Mouse (Mus musculus): ENCODE measurements around the gene Scnn1b. TPM values are rescaled to one million over a fixed set of nuclear protein-coding genes. Genes with fewer than 3 reads are reported as not detected.
A peak's percentile ranks its signal among the peaks of the same experiment; 100 is the strongest.

Scnn1b gene
- polyA plus RNA-seq, 1 experiment from 2014 or later: 0.06 TPM

GRCm38 (mm10) chr7:121873998-121874397, 9.2 kb downstream of the Scnn1b start:
- Histone ChIP-seq H3K27ac (replicated peaks) (no peak overlapping the region), H3K4me1 (no peaks in the 10 kb centered on the region), H3K9me3 (no peaks in the 10 kb centered on the region), H3K27me3 (no peaks in the 10 kb centered on the region), H3K4me2 (replicated peaks) (no peak overlapping the region), H3K4me3 (no peak overlapping the region), H3K9ac (replicated peaks) (no peak overlapping the region), H3K36me3 (no peaks in the 10 kb centered on the region)
- WGBS: 45% methylated on average over 3 of the region's 3 CpGs
- no peak for ATAC-seq (replicated peaks)

- H3K27ac ChIP-seq (replicated peaks): no peak overlapping the region
- H3K9ac ChIP-seq (replicated peaks): no peak overlapping the region
- H3K4me3 ChIP-seq: no peak overlapping the region
- H3K9me3 ChIP-seq: no peaks in the 10 kb centered on the region
- H3K4me1 ChIP-seq: no peaks in the 10 kb centered on the region
- H3K36me3 ChIP-seq: no peaks in the 10 kb centered on the region
- H3K27me3 ChIP-seq: no peaks in the 10 kb centered on the region
- H3K4me2 ChIP-seq (replicated peaks): no peak overlapping the region
- WGBS: 89% methylated on average over 7 of the region's 7 CpGs
- ATAC-seq (replicated peaks): no peak
These were observed 9.9 kb downstream of the Scnn1b start for GRCm38 (mm10) chr7:121874784-121875183.

- no peak overlapping the region for H3K4me2 ChIP-seq (replicated peaks)
- H3K4me1 ChIP-seq: no peaks in the 10 kb centered on the region
- H3K27ac ChIP-seq (replicated peaks): no peak overlapping the region
- H3K27me3 ChIP-seq: no peaks in the 10 kb centered on the region
- no peaks in the 10 kb centered on the region for H3K36me3 ChIP-seq
- ATAC-seq (replicated peaks): no peak
- H3K9me3 ChIP-seq: no peaks in the 10 kb centered on the region
- no peak overlapping the region for H3K9ac ChIP-seq (replicated peaks)
- 88% methylated on average over 4 of the region's 4 CpGs for WGBS
- no peak overlapping the region for H3K4me3 ChIP-seq
These were observed 15.4 kb downstream of the Scnn1b start for GRCm38 (mm10) chr7:121880246-121880645.

DNA sequence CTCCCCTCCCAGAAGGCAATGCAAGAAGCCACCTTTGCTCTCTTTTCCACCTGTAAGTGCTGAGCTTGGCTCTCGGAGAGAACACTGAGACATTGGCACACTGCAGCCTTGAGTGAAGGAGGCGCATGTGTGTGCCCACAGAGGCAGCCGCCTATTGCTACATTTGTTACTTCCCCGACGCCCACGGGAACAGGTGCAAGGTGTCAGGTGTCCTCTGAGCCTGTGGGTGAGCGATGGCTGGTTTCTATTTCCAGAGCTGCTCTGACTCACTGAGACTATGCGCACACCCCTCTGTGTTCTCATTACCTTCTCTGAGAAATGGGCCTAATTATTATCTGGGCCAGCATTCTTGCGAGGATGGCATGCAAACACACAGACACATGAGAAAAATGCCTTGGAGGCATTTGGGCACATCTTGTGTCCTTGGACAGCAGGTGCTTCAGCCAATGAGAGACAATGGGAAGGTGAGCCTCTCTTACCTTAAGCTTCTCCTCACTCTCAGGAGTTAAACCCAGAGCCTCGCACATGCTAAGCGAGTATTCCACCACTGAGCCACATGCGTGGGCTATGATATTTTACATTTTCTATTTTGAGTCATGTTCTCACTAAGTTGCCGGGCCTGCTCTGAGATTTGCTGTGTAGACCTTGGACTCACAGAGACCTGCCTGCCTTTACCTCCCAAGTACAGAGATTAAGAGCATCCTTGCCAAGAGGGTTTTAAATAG, 26.0 kb downstream of the Scnn1b start:
- H3K36me3 ChIP-seq: no peaks in the 10 kb centered on the region
- no peak overlapping the region for H3K4me3 ChIP-seq
- WGBS: 91% methylated on average over 13 of the region's 13 CpGs
- H3K27me3 ChIP-seq: no peaks in the 10 kb centered on the region
- H3K4me2 ChIP-seq (replicated peaks): no peak overlapping the region
- ATAC-seq (replicated peaks): no peak
- H3K27ac ChIP-seq (replicated peaks): no peak overlapping the region
- no peaks in the 10 kb centered on the region for H3K9me3 ChIP-seq
- H3K9ac ChIP-seq (replicated peaks): no peak overlapping the region
- no peaks in the 10 kb centered on the region for H3K4me1 ChIP-seq

DNA sequence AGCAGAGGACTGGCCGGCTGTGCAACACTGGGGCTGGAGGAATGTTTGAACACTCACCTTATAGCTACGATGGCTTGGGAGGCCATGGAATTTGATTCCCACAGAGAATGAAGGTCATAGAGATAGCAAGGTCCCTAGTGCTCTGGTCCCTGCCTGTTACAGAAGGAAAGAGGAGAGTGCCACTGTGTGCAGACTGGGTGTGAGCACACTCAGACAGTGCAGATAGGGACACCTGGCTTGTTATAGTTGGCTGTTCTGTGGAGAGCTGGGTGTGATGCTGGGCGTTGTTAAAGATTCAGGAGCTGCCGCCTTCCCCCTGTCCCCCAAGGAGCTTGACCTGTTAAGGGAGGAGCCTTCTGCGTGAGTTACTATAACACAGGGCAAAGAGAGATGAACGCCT, 31.9 kb downstream of the Scnn1b start:
- ATAC-seq (replicated peaks): no peak
- Histone ChIP-seq H3K27me3 (no peaks in the 10 kb centered on the region), H3K9me3 (no peaks in the 10 kb centered on the region), H3K4me2 (replicated peaks) (no peak overlapping the region), H3K36me3 (no peaks in the 10 kb centered on the region), H3K9ac (replicated peaks) (no peak overlapping the region), H3K27ac (replicated peaks) (no peak overlapping the region), H3K4me1 (peaks cover 9% of the 10 kb centered on the region; the same call in 1 of the 2 replicates), H3K4me3 (no peak overlapping the region)
- 65% methylated on average over 6 of the region's 6 CpGs for WGBS

DNA sequence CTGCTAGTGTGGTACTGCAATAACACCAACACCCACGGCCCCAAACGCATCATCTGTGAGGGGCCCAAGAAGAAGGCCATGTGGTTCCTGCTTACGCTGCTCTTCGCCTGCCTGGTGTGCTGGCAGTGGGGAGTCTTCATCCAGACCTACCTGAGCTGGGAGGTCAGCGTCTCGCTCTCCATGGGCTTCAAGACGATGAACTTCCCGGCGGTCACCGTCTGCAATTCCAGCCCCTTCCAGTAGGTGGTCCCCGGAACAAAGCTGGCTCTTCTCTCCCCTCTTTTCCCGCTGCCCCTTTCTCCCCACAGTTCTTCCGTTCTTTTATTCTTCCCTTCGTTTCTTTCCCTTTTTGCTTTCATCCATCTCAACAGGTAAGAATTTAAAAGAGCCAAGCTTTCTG, 34.5 kb downstream of the Scnn1b start:
- peak overlapping the region; percentile 10 for H3K4me3 ChIP-seq
- ATAC-seq (replicated peaks): 0 out of 2 replicates have a peak, but pooled peaks have one; percentile 26
- no peak overlapping the region for H3K27ac ChIP-seq (replicated peaks)
- no peaks in the 10 kb centered on the region for H3K36me3 ChIP-seq
- H3K9me3 ChIP-seq: no peaks in the 10 kb centered on the region
- 7% methylated on average over 14 of the region's 14 CpGs for WGBS
- H3K4me1 ChIP-seq: peaks cover 9% of the 10 kb centered on the region; the same call in 1 of the 2 replicates
- 0 out of 2 replicates have a peak overlapping the region, but pooled peaks have one; percentile 9 for H3K9ac ChIP-seq (replicated peaks)
- H3K4me2 ChIP-seq (replicated peaks): peak overlapping the region; percentile 35
- no peaks in the 10 kb centered on the region for H3K27me3 ChIP-seq

GRCm38 (mm10) chr7:121899940-121900339, 35.1 kb downstream of the Scnn1b start:
- Histone ChIP-seq H3K36me3 (no peaks in the 10 kb centered on the region), H3K9ac (replicated peaks) (0 out of 2 replicates have a peak overlapping the region, but pooled peaks have one; percentile 9), H3K4me1 (peaks cover 9% of the 10 kb centered on the region; the same call in 1 of the 2 replicates), H3K4me3 (peak overlapping the region; percentile 10), H3K27ac (replicated peaks) (no peak overlapping the region), H3K9me3 (no peaks in the 10 kb centered on the region), H3K27me3 (no peaks in the 10 kb centered on the region), H3K4me2 (replicated peaks) (peak overlapping the region; percentile 35)
- 5% methylated on average over 7 of the region's 7 CpGs for WGBS
- peak; percentile 55; the same call in 1 of the 2 replicates for ATAC-seq (replicated peaks)

- H3K4me1 ChIP-seq: peaks cover 9% of the 10 kb centered on the region; the same call in 1 of the 2 replicates
- H3K27me3 ChIP-seq: no peaks in the 10 kb centered on the region
- 78% methylated on average over 8 of the region's 8 CpGs for WGBS
- no peaks in the 10 kb centered on the region for H3K9me3 ChIP-seq
- H3K4me3 ChIP-seq: no peak overlapping the region
- H3K27ac ChIP-seq (replicated peaks): no peak overlapping the region
- H3K36me3 ChIP-seq: no peaks in the 10 kb centered on the region
- no peak for ATAC-seq (replicated peaks)
- H3K4me2 ChIP-seq (replicated peaks): no peak overlapping the region
- H3K9ac ChIP-seq (replicated peaks): no peak overlapping the region
These were observed 38.0 kb downstream of the Scnn1b start for GRCm38 (mm10) chr7:121902757-121903411.

DNA sequence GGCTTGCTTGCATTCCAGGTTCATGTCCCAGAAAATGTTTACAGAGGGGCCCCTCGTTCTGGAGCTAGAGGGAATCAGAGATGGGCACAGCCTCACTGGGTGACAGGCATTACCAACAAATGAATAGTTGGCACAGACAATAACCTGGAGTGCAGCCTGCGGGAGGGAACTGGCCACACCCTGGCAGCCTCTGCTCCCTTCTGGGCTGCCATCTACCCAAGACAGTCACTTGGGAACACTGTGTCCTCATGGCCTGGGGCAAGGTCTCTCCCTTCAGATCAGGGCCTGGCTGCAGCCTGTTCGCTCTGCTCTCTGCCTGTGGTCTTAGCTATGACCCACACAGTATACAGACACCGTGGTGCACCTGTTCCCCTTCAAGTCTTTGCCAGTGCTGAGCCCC, 42.0 kb downstream of the Scnn1b start:
- no peak for ATAC-seq (replicated peaks)
- no peaks in the 10 kb centered on the region for H3K9me3 ChIP-seq
- no peaks in the 10 kb centered on the region for H3K36me3 ChIP-seq
- 80% methylated on average over 4 of the region's 4 CpGs for WGBS
- no peak overlapping the region for H3K4me2 ChIP-seq (replicated peaks)
- H3K27me3 ChIP-seq: no peaks in the 10 kb centered on the region
- H3K4me3 ChIP-seq: no peak overlapping the region
- H3K4me1 ChIP-seq: no peaks in the 10 kb centered on the region
- no peak overlapping the region for H3K9ac ChIP-seq (replicated peaks)
- no peak overlapping the region for H3K27ac ChIP-seq (replicated peaks)

DNA sequence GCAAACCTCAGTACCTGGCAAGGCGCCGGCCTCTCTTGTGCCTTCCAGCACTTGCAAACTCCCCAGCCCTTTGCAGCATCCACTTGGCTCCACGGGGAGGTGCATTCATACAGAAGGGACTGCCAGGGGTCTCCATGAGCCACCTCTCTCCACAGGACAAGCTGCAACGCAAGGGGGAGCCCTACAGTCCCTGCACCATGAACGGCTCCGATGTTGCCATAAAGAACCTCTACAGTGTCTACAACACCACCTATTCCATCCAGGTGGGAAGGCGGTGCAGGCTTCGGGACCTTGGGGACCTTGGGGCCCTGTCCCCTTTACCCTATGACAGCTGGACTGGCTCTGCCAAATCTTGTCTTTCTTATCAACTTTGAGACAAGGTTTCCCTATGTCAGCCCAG, 47.4 kb downstream of the Scnn1b start:
- H3K27ac ChIP-seq (replicated peaks): no peak overlapping the region
- WGBS: 77% methylated on average over 8 of the region's 8 CpGs
- no peaks in the 10 kb centered on the region for H3K4me1 ChIP-seq
- no peak overlapping the region for H3K9ac ChIP-seq (replicated peaks)
- no peaks in the 10 kb centered on the region for H3K27me3 ChIP-seq
- no peaks in the 10 kb centered on the region for H3K9me3 ChIP-seq
- no peak for ATAC-seq (replicated peaks)
- no peak overlapping the region for H3K4me2 ChIP-seq (replicated peaks)
- no peak overlapping the region for H3K4me3 ChIP-seq
- no peaks in the 10 kb centered on the region for H3K36me3 ChIP-seq

GRCm38 (mm10) chr7:121913944-121914343, 49.1 kb downstream of the Scnn1b start:
- Histone ChIP-seq H3K36me3 (no peaks in the 10 kb centered on the region), H3K4me2 (replicated peaks) (no peak overlapping the region), H3K27me3 (no peaks in the 10 kb centered on the region), H3K9ac (replicated peaks) (no peak overlapping the region), H3K27ac (replicated peaks) (no peak overlapping the region), H3K4me3 (no peak overlapping the region), H3K4me1 (no peaks in the 10 kb centered on the region), H3K9me3 (no peaks in the 10 kb centered on the region)
- 82% methylated on average over 6 of the region's 6 CpGs for WGBS
- no peak for ATAC-seq (replicated peaks)

DNA sequence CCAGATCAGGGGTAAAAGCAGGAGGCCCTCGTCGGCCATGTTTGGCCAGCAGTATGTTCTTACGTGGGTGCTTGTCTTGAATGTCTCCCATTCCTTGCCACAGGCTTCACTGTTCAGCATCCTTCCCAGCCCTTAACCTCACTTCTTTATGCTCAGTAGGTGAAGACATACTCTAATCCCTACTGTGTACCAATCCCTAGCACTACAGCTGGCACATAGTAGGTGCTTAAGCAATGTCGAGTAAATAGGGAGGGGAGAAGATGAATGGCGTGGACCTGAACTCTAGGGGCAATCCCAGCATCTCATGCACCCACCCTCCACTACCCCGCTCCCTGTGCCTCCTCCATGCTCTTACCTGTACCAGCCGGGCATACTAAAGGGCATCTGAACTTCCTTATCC, 59.5 kb downstream of the Scnn1b start:
- H3K4me3 ChIP-seq: no peak overlapping the region
- no peak overlapping the region for H3K27ac ChIP-seq (replicated peaks)
- 93% methylated on average over 7 of the region's 7 CpGs for WGBS
- no peak for ATAC-seq (replicated peaks)
- H3K9me3 ChIP-seq: no peaks in the 10 kb centered on the region
- H3K4me1 ChIP-seq: no peaks in the 10 kb centered on the region
- no peaks in the 10 kb centered on the region for H3K27me3 ChIP-seq
- H3K9ac ChIP-seq (replicated peaks): no peak overlapping the region
- no peak overlapping the region for H3K4me2 ChIP-seq (replicated peaks)
- H3K36me3 ChIP-seq: no peaks in the 10 kb centered on the region
